ENCODE assay signal across 7 mouse cellular contexts in genomic region chr5:142401641-142402625, GRCm38 (mm10). TPM values are rescaled to one million over a fixed set of nuclear protein-coding genes. Genes with fewer than 3 reads are reported as not detected.
A peak's percentile ranks its signal among the peaks of the same experiment; 100 is the strongest.
DNase-seq lines count a peak whose midpoint lies in the region; ATAC-seq lines count a peak whose summit lies in the region.

No protein-coding gene starts in this region.

- peak overlapping the region; percentile 94 for H3K27ac ChIP-seq in limb, embryonic 10.5 days
- peak overlapping the region; percentile 93 for H3K27ac ChIP-seq in midbrain, embryonic 13.5 days

- H3K27me3 ChIP-seq in limb, embryonic 10.5 days (ENCODE audit: low read depth, poor library complexity, severe bottlenecking), result no peaks in the 10 kb centered on the region
- H3K27me3 ChIP-seq in midbrain, embryonic 13.5 days, result no peaks in the 10 kb centered on the region

- peak; percentile 21 for ATAC-seq in midbrain, embryonic 13.5 days

- peak overlapping the region; percentile 95 for H3K4me3 ChIP-seq in limb, embryonic 10.5 days
- H3K4me3 ChIP-seq in midbrain, embryonic 13.5 days (replicated peaks), result peak overlapping the region; percentile 95

- peak overlapping the region; percentile 98 for H3K4me2 ChIP-seq in midbrain, embryonic 13.5 days (replicated peaks)

- intact Hi-C loops in gastrocnemius, postnatal 14 days (cut with DNase I; ENCODE audit: low total_unique reads), result loop anchor here (2.0 to 5.0 kb wide), 2 partner anchors 33 to 45 kb away; no protein-coding TSS in a partner anchor

- no peaks in the 10 kb centered on the region for H3K9me3 ChIP-seq in limb, embryonic 10.5 days (replicated peaks)
- no peaks in the 10 kb centered on the region for H3K9me3 ChIP-seq in midbrain, embryonic 13.5 days

- peak; percentile 39 for DNase-seq in urinary bladder, postnatal 25 days (ENCODE audit: low spot score)
- DNase-seq in urinary bladder, postnatal 4 days (ENCODE audit: low spot score in 2 of 2), result no peak
- DNase-seq in brain, adult 2 months (ENCODE audit: low read depth, low spot score), result peak; percentile 54
- DNase-seq in gastrocnemius, postnatal 14 days, result peak; percentile 47
- peak; percentile 76 for DNase-seq in limb, embryonic 10.5 days (ENCODE audit: low spot score)
- DNase-seq in thymus, postnatal 0 days (ENCODE audit: low spot score), result peak; percentile 59

- peak overlapping the region; percentile 99 for H3K9ac ChIP-seq in midbrain, embryonic 13.5 days (replicated peaks)

- peaks cover 24% of the 10 kb centered on the region for H3K36me3 ChIP-seq in limb, embryonic 10.5 days
- peaks cover 10% of the 10 kb centered on the region; the same call in 1 of the 2 replicates for H3K36me3 ChIP-seq in midbrain, embryonic 13.5 days

- 1% methylated on average over 67 of the region's 67 CpGs for WGBS in limb, embryonic 10.5 days
- WGBS in midbrain, embryonic 13.5 days, result under 1% methylated on average over 59 of the region's 67 CpGs

- peaks cover 40% of the 10 kb centered on the region for H3K4me1 ChIP-seq in limb, embryonic 10.5 days
- peaks cover 49% of the 10 kb centered on the region for H3K4me1 ChIP-seq in midbrain, embryonic 13.5 days (replicated peaks)

RNA-seq across cellular contexts. Expression of gene Foxk1, which starts 0.6 kb away (rescaled TPM):
- 10 to 100 TPM; 12.2 to 14.7 TPM for total RNA-seq in gastrocnemius, postnatal 14 days (2021)
- polyA plus RNA-seq in limb, embryonic 10.5 days (2016; fragmentation: Nextera tagmentation; extraction: Ambion mirVana), result 3.5 and 4.5 TPM in 2 replicates
- 4.8 and 5.1 TPM in 2 replicates for polyA plus RNA-seq in midbrain, embryonic 13.5 days (2015; fragmentation: Nextera tagmentation; extraction: Ambion mirVana)
- polyA plus RNA-seq in thymus, postnatal 0 days (2015; fragmentation: Nextera tagmentation; extraction: Ambion mirVana), result 2.9 and 5.1 TPM in 2 replicates

Comparison
In these comparisons a context has a peak if more than half of its experiments do, and no peak if none do; other contexts are left out.
1. DNase-seq: peak in urinary bladder, postnatal 25 days (single experiment), brain, adult 2 months (single experiment), gastrocnemius, postnatal 14 days (single experiment), limb, embryonic 10.5 days (single experiment) and thymus, postnatal 0 days (single experiment); none in urinary bladder, postnatal 4 days (0 of 2).